Mouse (Mus musculus): ENCODE data around the gene Dynll1.
A peak's percentile ranks its signal among the peaks of the same experiment; 100 is the strongest.

The Dynll1 gene

GRCm38 (mm10) chr5:115300792-115301614 is at the start of gene Dynll1:
Dynll1 (minus strand) TSS chr5:115300999.
- DNase-seq (ENCODE audit: inconsistent age in 2 of 2, low spot score in 1 of 2) = peak; percentile 99 to 100

- no peak for DNase-seq (ENCODE audit: inconsistent age in 2 of 2, low spot score in 1 of 2)
Measured at GRCm38 (mm10) chr5:115349225-115349555, 48.4 kb upstream of the Dynll1 start.

GRCm38 (mm10) chr5:115348546-115349224 is 47.9 kb upstream of the Dynll1 start, which contains the start of gene Cox6a1:
Cox6a1 (minus strand) TSS chr5:115348981.
- peak; percentile 99 for DNase-seq (ENCODE audit: inconsistent age in 2 of 2, low spot score in 1 of 2)

GRCm38 (mm10) chr5:115347564-115347963 is 46.8 kb upstream of the Dynll1 start:
- DNase-seq (ENCODE audit: inconsistent age in 2 of 2, low spot score in 1 of 2) = peak; percentile 86 to 94

GRCm38 (mm10) chr5:115341314-115342165 is 40.7 kb upstream of the Dynll1 start:
- DNase-seq (ENCODE audit: inconsistent age in 2 of 2, low spot score in 1 of 2) = no peak

- DNase-seq (ENCODE audit: inconsistent age in 2 of 2, low spot score in 1 of 2) = peak; percentile 91 to 97
Measured at GRCm38 (mm10) chr5:115340577-115341313, 39.9 kb upstream of the Dynll1 start, which contains the start of the genes Gatc and Triap1. Gatc (minus strand) TSS chr5:115341178. Triap1 (plus strand) TSS chr5:115341225.

GRCm38 (mm10) chr5:115340007-115340406 is 39.2 kb upstream of the Dynll1 start:
- DNase-seq (ENCODE audit: inconsistent age in 2 of 2, low spot score in 1 of 2) = no peak

- DNase-seq (ENCODE audit: inconsistent age in 2 of 2, low spot score in 1 of 2) = no peak
Measured at GRCm38 (mm10) chr5:115333626-115334025, 32.8 kb upstream of the Dynll1 start.

- no peak for DNase-seq (ENCODE audit: inconsistent age in 2 of 2, low spot score in 1 of 2)
Measured at GRCm38 (mm10) chr5:115330955-115331354, 30.2 kb upstream of the Dynll1 start.

GRCm38 (mm10) chr5:115327610-115328548 is 27.1 kb upstream of the Dynll1 start:
- DNase-seq (ENCODE audit: inconsistent age in 2 of 2, low spot score in 1 of 2) = peak; percentile 51 to 76

GRCm38 (mm10) chr5:115326875-115327609 is 26.2 kb upstream of the Dynll1 start, which contains the start of gene Srsf9:
Srsf9 (plus strand) TSS chr5:115327177.
- DNase-seq (ENCODE audit: inconsistent age in 2 of 2, low spot score in 1 of 2) = peak; percentile 96 to 99

- no peak for DNase-seq (ENCODE audit: inconsistent age in 2 of 2, low spot score in 1 of 2)
Measured at GRCm38 (mm10) chr5:115326256-115326831, 25.5 kb upstream of the Dynll1 start.

- DNase-seq (ENCODE audit: inconsistent age in 2 of 2, low spot score in 1 of 2) = peak; percentile 86 to 94
Measured at GRCm38 (mm10) chr5:115319004-115319940, 18.5 kb upstream of the Dynll1 start.

GRCm38 (mm10) chr5:115317645-115318328 is 17.0 kb upstream of the Dynll1 start:
- DNase-seq (ENCODE audit: inconsistent age in 2 of 2, low spot score in 1 of 2) = no peak

GRCm38 (mm10) chr5:115316968-115317644 is 16.3 kb upstream of the Dynll1 start:
- no peak for DNase-seq (ENCODE audit: inconsistent age in 2 of 2, low spot score in 1 of 2)

- DNase-seq (ENCODE audit: inconsistent age in 2 of 2, low spot score in 1 of 2) = no peak
Measured at GRCm38 (mm10) chr5:115313668-115313943, 12.8 kb upstream of the Dynll1 start.

Data from adrenal gland, adult (tissue).